Mouse (Mus musculus) lung, postnatal 4 days (tissue): ENCODE measurements around the gene Sult1a1.
"Not testable (repeated sequence)": the region's sequence is repeated elsewhere in the genome, so short reads cannot be mapped to it uniquely, and the experiment has no call there.

ENCODE experiments used
- DNase-seq, 2 experiments: peaks; one replicate each; pipeline ENCODE4 v3.0.0; 2021

Sult1a1 gene

GRCm38 (mm10) chr7:126696303-126696702 lies 20.1 kb upstream of the Sult1a1 start:
- no peak for DNase-seq

DNA sequence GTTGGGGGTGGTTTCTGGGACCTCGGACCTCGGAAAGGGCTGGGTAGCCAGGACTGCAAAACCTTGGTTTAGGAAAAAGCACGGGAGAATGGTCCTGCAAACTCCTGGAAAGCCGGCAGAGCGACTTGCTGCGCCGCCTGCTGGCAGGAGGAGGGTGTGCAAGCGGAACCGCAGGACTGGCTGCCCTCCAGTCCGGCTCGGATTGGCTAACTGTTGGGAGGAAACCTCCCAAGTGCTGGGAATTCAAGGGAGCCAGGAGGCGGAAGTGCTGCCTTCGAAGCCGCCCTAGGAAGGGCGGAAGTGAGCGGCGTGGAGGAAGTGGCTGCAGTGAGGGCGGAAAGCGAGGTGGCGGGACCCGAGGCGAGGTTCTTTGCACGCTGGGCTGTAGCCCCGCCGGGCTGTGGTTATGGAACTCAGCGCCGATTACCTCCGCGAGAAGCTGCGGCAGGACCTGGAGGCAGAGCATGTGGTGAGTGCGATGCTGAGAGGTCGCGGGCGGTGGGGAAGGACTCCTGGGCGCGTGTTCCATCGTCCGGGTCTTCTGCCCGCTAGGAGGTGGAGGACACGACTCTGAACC lies 19.5 kb upstream of the Sult1a1 start, which contains the start of gene Slx1b:
Gene Slx1b (minus strand): TSS at position 154 of the 577 bp plus-strand sequence.
- peak; percentile 96 to 98 for DNase-seq

- peak; percentile 79 to 87 for DNase-seq
Measured at GRCm38 (mm10) chr7:126695210-126695611, 19.0 kb upstream of the Sult1a1 start, which contains the start of gene Bola2. Gene Bola2 (plus strand): TSS chr7:126695401.

DNA sequence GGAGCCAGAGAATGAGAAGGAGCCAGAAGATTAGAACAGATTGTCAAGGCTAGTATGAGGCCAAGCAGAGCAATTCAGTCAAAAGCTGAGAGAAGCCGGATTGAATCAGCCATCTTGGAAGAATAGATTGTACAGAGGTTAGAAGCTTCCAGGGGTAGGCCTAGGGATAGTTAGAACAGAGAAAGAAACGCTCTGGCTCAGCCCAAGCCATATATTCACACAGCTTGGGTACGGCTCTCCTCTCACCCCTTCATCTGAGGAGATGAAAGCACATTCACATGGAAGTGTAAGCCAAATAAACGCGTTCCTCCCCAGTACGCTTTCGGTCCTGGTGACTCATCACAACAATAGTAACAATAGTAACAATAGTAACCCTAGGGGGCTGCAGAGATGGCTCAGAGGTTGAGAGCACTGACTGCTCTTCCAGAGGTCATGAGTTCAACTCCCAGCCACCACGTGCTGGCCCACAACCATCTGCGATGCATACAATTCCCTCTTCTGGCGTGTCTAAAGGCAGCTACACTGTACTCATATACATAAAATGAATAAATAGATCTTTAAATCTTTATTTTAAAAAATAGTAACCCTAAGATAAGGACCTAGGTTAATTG lies 18.3 kb upstream of the Sult1a1 start:
- no peak for DNase-seq

DNA sequence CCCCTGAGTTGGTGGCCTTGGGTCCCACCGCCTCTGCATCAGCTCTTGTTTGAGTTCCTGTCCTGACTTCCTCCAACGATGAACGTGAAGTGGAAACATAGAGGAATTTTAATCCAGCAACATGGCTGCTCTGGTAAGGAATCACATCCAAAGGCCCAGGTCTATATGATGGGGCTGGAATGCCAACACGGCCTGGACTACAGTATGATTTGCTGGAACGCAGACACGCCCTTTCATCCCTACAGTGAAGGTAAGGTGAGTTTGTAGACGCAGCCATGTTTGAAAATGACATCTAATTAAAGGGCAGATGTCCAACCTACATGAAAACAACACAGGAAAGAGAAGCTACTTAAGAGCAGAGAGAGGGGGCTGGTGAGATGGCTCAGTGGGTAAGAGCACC lies 17.5 kb upstream of the Sult1a1 start:
- DNase-seq = no peak

GRCm38 (mm10) chr7:126693256-126693655 lies 17.0 kb upstream of the Sult1a1 start:
- peak; percentile 80 to 90 for DNase-seq

DNA sequence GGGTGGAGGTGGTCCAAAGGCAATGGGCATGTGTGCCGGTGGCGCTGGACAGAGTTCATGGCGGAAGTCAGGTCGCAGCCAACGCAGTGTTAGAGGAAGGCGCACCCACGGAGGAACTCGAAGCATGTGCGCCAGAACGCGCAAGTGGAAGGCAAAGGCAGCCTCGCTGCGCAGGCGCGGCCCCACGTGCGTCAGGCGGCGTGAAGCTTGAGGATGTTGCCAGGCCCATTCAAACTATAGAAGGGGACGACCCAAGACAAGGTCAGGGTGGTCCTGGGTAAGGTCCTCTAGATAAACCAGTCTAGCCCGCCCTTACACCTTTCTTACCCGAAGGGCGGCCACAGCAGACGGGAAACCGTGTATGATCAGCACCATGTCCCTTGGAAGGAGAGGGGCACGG lies 16.2 kb upstream of the Sult1a1 start:
- DNase-seq = no peak

DNA sequence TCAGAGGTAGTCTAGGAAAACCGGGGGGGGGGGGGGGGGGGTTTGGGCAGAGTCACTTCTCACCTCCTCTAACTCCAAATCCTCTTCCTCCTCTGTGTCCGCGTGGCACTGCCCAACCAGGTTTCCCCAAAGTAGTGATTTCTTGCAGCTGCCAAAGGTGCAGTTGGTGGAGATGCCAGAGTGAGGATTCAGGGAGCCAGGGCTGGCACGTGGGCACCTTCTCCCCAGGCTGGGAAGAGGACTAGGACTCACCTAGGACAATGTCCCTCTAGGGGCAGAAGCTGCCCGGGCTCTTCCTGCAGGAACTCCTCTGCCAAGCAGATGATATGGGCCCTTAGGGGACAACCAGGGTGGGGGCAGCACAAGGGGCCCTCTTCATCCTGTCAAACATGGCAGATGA lies 15.4 kb upstream of the Sult1a1 start:
- no peak for DNase-seq

- DNase-seq = no peak
Measured at GRCm38 (mm10) chr7:126690737-126691136, 14.5 kb upstream of the Sult1a1 start.

DNA sequence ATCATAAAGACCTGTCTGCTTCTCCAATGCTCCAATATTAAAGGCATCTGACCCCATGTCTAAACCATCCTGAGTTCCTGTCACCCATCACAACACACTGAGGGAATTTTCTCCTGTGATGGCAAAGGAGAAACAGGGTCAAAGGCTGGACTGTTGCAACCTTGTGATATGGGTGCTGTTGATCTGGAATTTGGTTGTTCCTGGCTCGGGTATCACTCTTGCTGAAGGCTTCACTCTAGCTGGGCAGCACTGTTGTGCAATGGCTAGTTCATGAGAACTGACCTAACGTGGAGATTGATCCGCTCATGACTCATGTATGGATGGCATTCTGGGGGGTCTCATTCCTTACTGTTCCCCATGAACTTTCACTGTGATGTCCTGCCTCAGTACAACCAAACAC lies 12.8 kb upstream of the Sult1a1 start:
- DNase-seq = no peak

GRCm38 (mm10) chr7:126688156-126688555 lies 11.9 kb upstream of the Sult1a1 start:
- DNase-seq = not testable (repeated sequence)

GRCm38 (mm10) chr7:126681221-126681620 lies 5.0 kb upstream of the Sult1a1 start:
- DNase-seq = no peak

GRCm38 (mm10) chr7:126679683-126680082 lies 3.5 kb upstream of the Sult1a1 start:
- DNase-seq = no peak

DNA sequence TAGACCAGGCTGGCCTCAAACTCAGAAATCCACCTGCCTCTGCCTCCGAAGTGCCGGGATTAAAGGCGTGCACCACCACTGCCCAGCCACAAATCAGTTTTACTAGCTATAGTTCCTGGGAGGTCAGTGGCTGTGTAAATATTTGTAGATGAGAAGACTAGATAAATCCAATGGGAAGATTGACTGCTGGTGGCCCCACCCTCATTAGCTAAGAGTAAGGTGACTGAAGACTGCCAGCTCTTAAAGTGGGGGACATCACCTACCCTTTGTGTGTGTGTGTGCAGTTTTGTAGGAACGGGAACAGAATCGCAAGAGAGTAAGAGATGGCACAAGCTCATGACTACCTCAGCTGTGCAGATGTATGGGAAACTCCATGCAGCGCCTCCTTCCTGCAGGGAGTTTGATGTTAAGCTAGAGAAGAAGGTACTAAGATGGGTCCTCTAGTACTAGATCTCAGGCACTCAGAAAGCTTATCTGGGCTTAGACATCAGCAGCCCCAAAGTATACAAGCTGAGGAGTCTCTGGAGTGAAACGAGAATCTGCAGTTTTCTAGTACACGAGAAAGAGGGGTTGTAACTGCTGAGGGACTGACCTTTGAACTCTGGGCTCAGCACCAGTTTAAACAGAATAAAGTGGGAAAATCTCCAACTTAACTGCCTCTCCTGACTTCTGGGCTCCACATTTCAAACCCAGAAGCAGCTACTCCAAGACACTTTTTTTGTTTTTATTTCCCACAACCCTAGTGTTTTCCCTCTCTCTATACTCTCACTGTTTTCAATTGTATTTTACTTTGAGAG lies 2.5 kb upstream of the Sult1a1 start:
- DNase-seq = no peak

- DNase-seq = no peak
Measured at GRCm38 (mm10) chr7:126676631-126677220, 494 bp upstream of the Sult1a1 start.

DNA sequence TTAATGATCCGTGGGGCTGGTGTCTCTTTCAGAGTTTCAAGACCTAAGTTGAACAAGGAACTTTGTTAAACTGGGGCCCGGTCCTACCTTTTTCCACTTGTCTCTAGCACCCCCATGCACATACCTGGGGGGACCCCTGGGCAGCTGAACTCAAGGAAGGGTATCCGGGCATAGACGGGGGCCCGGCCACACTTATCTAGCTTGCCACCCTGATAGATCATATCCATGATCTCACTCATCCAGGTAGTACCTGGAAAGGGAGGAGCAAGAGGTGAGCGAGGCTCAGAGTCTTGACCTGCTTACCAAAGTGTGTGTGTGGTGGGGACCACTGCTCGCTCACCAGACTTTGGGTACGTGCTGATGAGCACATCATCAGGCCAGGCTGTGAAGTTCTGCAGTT lies 1.1 kb downstream of the Sult1a1 start:
- DNase-seq = no peak

DNA sequence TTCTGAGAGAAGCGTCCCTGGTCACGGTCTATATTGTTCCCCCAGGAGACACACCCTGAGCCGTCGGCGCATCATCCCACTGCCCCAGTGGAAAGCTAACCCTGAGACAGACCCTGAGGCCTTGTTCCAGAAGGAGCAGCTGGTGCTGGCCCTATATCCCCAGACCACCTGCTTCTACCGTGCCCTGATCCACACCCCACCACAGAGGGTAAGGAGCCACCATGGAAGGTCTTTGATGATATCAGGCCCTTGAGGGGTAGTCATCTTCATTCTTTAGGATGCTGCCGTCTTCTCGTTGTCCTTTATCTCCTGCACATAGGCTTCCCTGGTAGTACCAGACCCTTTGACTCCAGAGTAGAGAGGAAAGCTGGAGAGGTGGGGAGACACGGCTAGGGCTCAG lies 4.1 kb downstream of the Sult1a1 start:
- no peak for DNase-seq

DNA sequence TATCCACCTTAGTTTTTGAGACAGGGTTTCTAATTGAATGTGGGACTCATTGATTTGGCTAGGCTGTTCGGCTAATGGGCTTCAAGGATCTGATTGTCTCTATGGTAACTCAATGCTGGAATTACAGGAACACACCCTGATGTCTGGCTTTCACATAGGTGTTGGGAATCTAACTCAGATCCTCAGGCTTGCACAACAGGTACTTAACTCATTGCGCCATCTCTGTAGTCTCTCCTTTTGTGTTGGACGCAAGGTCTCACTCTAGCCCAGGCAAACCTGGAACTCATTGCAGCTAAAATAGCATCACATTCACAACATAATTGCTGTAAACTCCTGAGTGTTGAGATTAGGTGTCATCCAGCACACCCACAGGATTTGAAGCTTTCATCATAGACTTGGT lies 6.1 kb downstream of the Sult1a1 start:
- no peak for DNase-seq

- peak; percentile 37 to 40 for DNase-seq
Measured at GRCm38 (mm10) chr7:126668452-126668851, 7.8 kb downstream of the Sult1a1 start.

DNA sequence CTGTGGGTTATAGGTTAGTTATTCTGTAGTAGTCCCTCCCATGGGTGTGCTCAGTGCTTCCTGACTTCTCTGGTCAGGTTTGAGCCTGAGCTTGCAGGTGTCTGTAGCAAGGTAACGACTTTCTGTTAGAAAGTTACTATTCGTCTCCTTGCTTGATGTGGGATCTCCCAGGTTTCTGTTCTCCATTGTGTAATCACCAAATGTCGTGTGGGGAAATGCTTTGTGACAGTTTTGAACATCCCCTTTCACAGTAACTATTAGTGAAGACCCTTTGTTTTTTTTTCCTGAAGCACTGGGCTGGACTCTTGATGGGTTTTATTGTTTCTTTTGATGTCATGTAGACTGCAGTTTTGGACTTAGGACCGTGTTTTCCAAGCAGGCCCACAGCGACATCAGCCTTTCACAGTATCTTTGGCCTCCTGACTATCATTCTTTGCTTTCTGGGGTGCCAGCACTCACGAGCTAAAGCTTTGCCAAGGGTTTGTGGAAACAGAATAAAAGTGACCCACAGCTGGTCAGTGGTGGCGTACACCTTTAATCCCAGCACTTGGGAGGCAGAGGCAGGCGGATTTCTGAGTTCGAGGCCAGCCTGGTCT lies 8.6 kb downstream of the Sult1a1 start:
- no peak for DNase-seq

DNA sequence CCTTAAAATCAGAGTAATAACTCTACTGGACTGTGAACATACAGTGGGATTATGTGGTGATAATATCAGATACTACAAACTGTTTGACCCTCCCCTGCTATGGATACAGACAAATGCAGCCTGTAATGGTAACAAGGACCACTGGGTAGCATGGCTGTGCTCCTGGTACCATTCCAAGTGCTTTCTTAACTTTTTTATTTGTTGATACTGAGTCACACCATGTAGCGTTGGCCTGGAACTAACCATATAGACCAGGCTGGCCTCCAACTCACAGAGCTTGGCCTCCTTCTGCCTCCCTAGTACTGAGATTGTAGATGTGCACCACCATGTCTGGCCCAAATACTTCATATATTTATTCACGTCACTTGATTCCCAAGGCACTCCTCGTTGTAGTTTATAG lies 11.0 kb downstream of the Sult1a1 start:
- DNase-seq = peak; percentile 37 to 42

DNA sequence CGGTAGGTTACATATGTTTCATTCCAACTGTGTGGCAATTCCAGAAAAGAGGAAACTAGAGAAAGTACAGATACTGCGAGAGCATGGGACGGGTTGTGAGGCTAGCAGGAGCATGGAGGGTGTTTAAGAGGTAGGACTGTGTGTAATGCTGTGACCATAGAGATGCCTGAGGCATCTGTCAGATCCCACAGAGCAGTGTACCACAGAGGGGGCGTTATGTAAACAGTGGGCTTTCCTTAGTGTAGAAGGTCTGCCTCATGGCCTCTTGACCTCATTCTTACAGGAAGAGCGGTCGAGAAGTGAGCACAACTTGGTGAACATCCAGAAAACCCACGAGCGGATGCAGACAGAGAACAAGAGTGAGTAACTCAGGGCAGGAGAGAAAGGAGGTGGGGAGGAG lies 12.6 kb downstream of the Sult1a1 start:
- DNase-seq = peak; percentile 28 to 41

GRCm38 (mm10) chr7:126659771-126660170 lies 16.5 kb downstream of the Sult1a1 start:
- DNase-seq = no peak
